Comparison of ENCODE assay signal across 30 mouse cellular contexts in genomic region chr2:144280568-144280967, GRCm38 (mm10). TPM values are rescaled to one million over a fixed set of nuclear protein-coding genes. Genes with fewer than 3 reads are reported as not detected.
A peak's percentile ranks its signal among the peaks of the same experiment; 100 is the strongest.
DNase-seq lines count a peak whose midpoint lies in the region; ATAC-seq and TF ChIP-seq lines count a peak whose summit lies in the region.
"Had no signal": no experiment of that assay in that cellular context is flagged by ENCODE, and none has a peak within 500 bp of the region (broad histone marks: within the 10 kb centered on the region; RNA-seq: fewer than 3 reads in every experiment).

No protein-coding gene starts in this region.

- 0 out of 2 replicates have a peak, but pooled peaks cover 1% of the 10 kb centered on the region for H3K79me2 ChIP-seq in MEL (ENCODE audit: control insufficient read depth, insufficient read depth, low read length, poor library complexity)

- H3K4me2 ChIP-seq in heart, embryonic 16.5 days (ENCODE audit: low read depth, low read length) = no peak overlapping the region
- no peak overlapping the region for H3K4me2 ChIP-seq in heart, embryonic 12.5 days
- H3K4me2 ChIP-seq in kidney, embryonic 14.5 days (replicated peaks; ENCODE audit: low read depth, low read length) = no peak overlapping the region
- H3K4me2 ChIP-seq: embryonic facial prominence, embryonic 13.5 days; embryonic facial prominence, embryonic 15.5 days; forebrain, embryonic 12.5 days had no signal

- TF ChIP-seq RAD21 in MEL (IDR thresholded peaks at IDR 0.05; ENCODE audit: low read depth, low read length) = no peak

- peak overlapping the region; percentile 78 for H3K27ac ChIP-seq in heart, embryonic 16.5 days (ENCODE audit: low read length)
- no peak overlapping the region for H3K27ac ChIP-seq in heart, embryonic 12.5 days (ENCODE audit: poor library complexity, severe bottlenecking)
- H3K27ac ChIP-seq in kidney, embryonic 14.5 days (ENCODE audit: low read depth, low read length) = no peak overlapping the region
- H3K27ac ChIP-seq in MEL (ENCODE audit: control insufficient read depth, low read depth, low read length) = no peak overlapping the region
- peak overlapping the region; percentile 44; the same call in 1 of the 2 replicates for H3K27ac ChIP-seq in bone marrow macrophage, adult 2 months (ENCODE audit: insufficient read depth, low read depth, low read length)
- H3K27ac ChIP-seq in midbrain, embryonic 10.5 days (replicated peaks) = no peak overlapping the region
- H3K27ac ChIP-seq: embryonic facial prominence, embryonic 13.5 days; embryonic facial prominence, embryonic 15.5 days; forebrain, embryonic 10.5 days; forebrain, embryonic 12.5 days had no signal

- H3K9me3 ChIP-seq in heart, embryonic 16.5 days (replicated peaks; ENCODE audit: control insufficient read depth, low read length) = no peaks in the 10 kb centered on the region
- H3K9me3 ChIP-seq in heart, embryonic 12.5 days (replicated peaks) = no peaks in the 10 kb centered on the region
- no peaks in the 10 kb centered on the region for H3K9me3 ChIP-seq in kidney, embryonic 14.5 days (ENCODE audit: control insufficient read depth, low read length)
- no peaks in the 10 kb centered on the region for H3K9me3 ChIP-seq in MEL (replicated peaks; ENCODE audit: insufficient read depth, low read length)
- H3K9me3 ChIP-seq in midbrain, embryonic 10.5 days (replicated peaks) = no peaks in the 10 kb centered on the region
- H3K9me3 ChIP-seq: embryonic facial prominence, embryonic 13.5 days; embryonic facial prominence, embryonic 15.5 days; forebrain, embryonic 10.5 days; forebrain, embryonic 12.5 days had no signal

- TF ChIP-seq CTCF in MEL (IDR thresholded peaks at IDR 0.05 in 2 of 3, conservative IDR thresholded peaks at IDR 0.05 in 1 of 3; ENCODE audit: control insufficient read depth in 1 of 3, insufficient read depth in 1 of 3, low read depth in 2 of 3, low read length in 3 of 3, poor library complexity in 1 of 3, severe bottlenecking in 1 of 3) = no peak
- no peak for TF ChIP-seq CTCF in bone marrow macrophage, adult 2 months (IDR thresholded peaks at IDR 0.05; ENCODE audit: low read depth, low read length)

- no peak for TF ChIP-seq EP300 in MEL (IDR thresholded peaks at IDR 0.05; ENCODE audit: low read depth in 1 of 2, low read length in 2 of 2)

- H3K9ac ChIP-seq in heart, embryonic 16.5 days (ENCODE audit: low read length) = 0 out of 2 replicates have a peak overlapping the region, but pooled peaks have one; percentile 12
- H3K9ac ChIP-seq in heart, embryonic 12.5 days = no peak overlapping the region
- no peak overlapping the region for H3K9ac ChIP-seq in kidney, embryonic 14.5 days (ENCODE audit: low read depth, low read length)
- no peak overlapping the region for H3K9ac ChIP-seq in MEL (ENCODE audit: control insufficient read depth, low read depth, low read length, poor library complexity, severe bottlenecking)
- H3K9ac ChIP-seq: embryonic facial prominence, embryonic 13.5 days; embryonic facial prominence, embryonic 15.5 days; forebrain, embryonic 12.5 days had no signal

- ATAC-seq in heart, embryonic 16.5 days (replicated peaks; ENCODE audit: extremely low read depth, insufficient read depth, low FRiP score) = no peak
- no peak for ATAC-seq in heart, embryonic 12.5 days (ENCODE audit: insufficient number of reproducible peaks, low FRiP score)
- peak; percentile 28 for ATAC-seq in kidney, embryonic 14.5 days (ENCODE audit: low FRiP score, low TSS enrichment)
- ATAC-seq: activated CD4-positive, CD25-positive, alpha-beta regulatory T cell, adult 4 months; forebrain, embryonic 14.5 days; forebrain, embryonic 16.5 days; Patski had no signal

- no peak for DNase-seq in kidney, adult 11 months
- DNase-seq in MEL (ENCODE audit: low read depth, low spot score) = peak; percentile 64
- no peak for DNase-seq in midbrain, embryonic 10.5 days (ENCODE audit: low spot score)
- DNase-seq in lung, postnatal 25 days (ENCODE audit: low spot score) = no peak
- DNase-seq: adrenal gland, adult 8-10 months; adrenal gland, postnatal 14 days; adrenal gland, postnatal 36 days; cerebellum, adult 11 months; cerebellum, adult 18-20 months; cerebellum, adult 8-10 months; cerebellum, adult 9-11 months; cerebellum, postnatal 14 days; cerebellum, postnatal 36 days; embryo, embryonic 11 days had no signal

- H3K36me3 ChIP-seq in heart, embryonic 16.5 days (ENCODE audit: control insufficient read depth, insufficient read depth) = peaks cover 11% of the 10 kb centered on the region
- H3K36me3 ChIP-seq in heart, embryonic 12.5 days = peaks cover 27% of the 10 kb centered on the region
- H3K36me3 ChIP-seq in kidney, embryonic 14.5 days (ENCODE audit: control insufficient read depth, insufficient read depth, low read length) = peaks cover 28% of the 10 kb centered on the region
- H3K36me3 ChIP-seq in MEL (ENCODE audit: control insufficient read depth in 1 of 2, insufficient read depth in 2 of 2, low read length in 2 of 2) = peaks cover 2 to 10% of the 10 kb centered on the region in 2 experiments
- H3K36me3 ChIP-seq in midbrain, embryonic 10.5 days = peaks cover 45% of the 10 kb centered on the region

- TF ChIP-seq POLR2A in MEL (IDR thresholded peaks at IDR 0.05; ENCODE audit: control insufficient read depth in 1 of 2, insufficient read depth in 1 of 2, low read depth in 1 of 2, low read length in 2 of 2, poor library complexity in 1 of 2) = no peak
- no peak for TF ChIP-seq POLR2A in bone marrow macrophage, adult 2 months (IDR thresholded peaks at IDR 0.05; ENCODE audit: borderline replicate concordance, low read depth, low read length)

- H3K4me1 ChIP-seq in heart, embryonic 16.5 days (ENCODE audit: control insufficient read depth, insufficient read depth, low read length) = peaks cover 19% of the 10 kb centered on the region
- H3K4me1 ChIP-seq in heart, embryonic 12.5 days (replicated peaks) = peaks cover 21% of the 10 kb centered on the region
- peaks cover 3% of the 10 kb centered on the region for H3K4me1 ChIP-seq in kidney, embryonic 14.5 days (ENCODE audit: control insufficient read depth, insufficient read depth, low read length)
- H3K4me1 ChIP-seq in MEL (ENCODE audit: control insufficient read depth in 1 of 2, insufficient read depth in 2 of 2, low read length in 2 of 2) = peaks cover 0 to 3% of the 10 kb centered on the region in 2 experiments; a peak in 2 of 4 replicates
- peaks cover 19% of the 10 kb centered on the region for H3K4me1 ChIP-seq in bone marrow macrophage, adult 2 months (ENCODE audit: control insufficient read depth, insufficient read depth, low read length)
- H3K4me1 ChIP-seq in midbrain, embryonic 10.5 days = 0 out of 2 replicates have a peak, but pooled peaks cover 8% of the 10 kb centered on the region
- H3K4me1 ChIP-seq: embryonic facial prominence, embryonic 13.5 days; embryonic facial prominence, embryonic 15.5 days; forebrain, embryonic 12.5 days had no signal

- 85% methylated on average over 3 of the region's 3 CpGs for WGBS in heart, embryonic 16.5 days
- WGBS in heart, embryonic 12.5 days = 75% methylated on average over 3 of the region's 3 CpGs
- WGBS in kidney, embryonic 14.5 days = 51% methylated on average over 3 of the region's 3 CpGs
- WGBS in midbrain, embryonic 10.5 days = 89% methylated on average over 3 of the region's 3 CpGs

- H3K4me3 ChIP-seq in heart, embryonic 16.5 days (ENCODE audit: low read length) = no peak overlapping the region
- H3K4me3 ChIP-seq in heart, embryonic 12.5 days = no peak overlapping the region
- no peak overlapping the region for H3K4me3 ChIP-seq in kidney, embryonic 14.5 days (ENCODE audit: low read length)
- H3K4me3 ChIP-seq in MEL (ENCODE audit: control insufficient read depth in 1 of 2, insufficient read depth in 1 of 2, low read depth in 2 of 2, low read length in 2 of 2) = no peak overlapping the region
- H3K4me3 ChIP-seq in bone marrow macrophage, adult 2 months (ENCODE audit: insufficient read depth, low read length) = no peak overlapping the region
- no peak overlapping the region for H3K4me3 ChIP-seq in midbrain, embryonic 10.5 days
- H3K4me3 ChIP-seq: embryonic facial prominence, embryonic 13.5 days; embryonic facial prominence, embryonic 15.5 days; erythroblast, embryonic 14.5 days; forebrain, embryonic 10.5 days; forebrain, embryonic 12.5 days had no signal

- H3K27me3 ChIP-seq in heart, embryonic 16.5 days (ENCODE audit: control insufficient read depth, insufficient read depth, low read length) = no peaks in the 10 kb centered on the region
- no peaks in the 10 kb centered on the region for H3K27me3 ChIP-seq in heart, embryonic 12.5 days (replicated peaks)
- no peaks in the 10 kb centered on the region for H3K27me3 ChIP-seq in kidney, embryonic 14.5 days (ENCODE audit: control insufficient read depth, insufficient read depth, low read length)
- no peaks in the 10 kb centered on the region for H3K27me3 ChIP-seq in MEL (ENCODE audit: control insufficient read depth in 1 of 2, insufficient read depth in 2 of 2, low read length in 2 of 2)
- H3K27me3 ChIP-seq in midbrain, embryonic 10.5 days (ENCODE audit: low read depth, poor library complexity, severe bottlenecking) = no peaks in the 10 kb centered on the region
- H3K27me3 ChIP-seq: embryonic facial prominence, embryonic 13.5 days; embryonic facial prominence, embryonic 15.5 days; forebrain, embryonic 12.5 days; Patski had no signal

RNA-seq across cellular contexts. Expression of gene Snx5, which starts 9.9 kb away (rescaled TPM):
- polyA plus RNA-seq in heart, embryonic 16.5 days (2015; fragmentation: Nextera tagmentation; extraction: Ambion mirVana) = 79.2 and 95.3 TPM in 2 replicates
- polyA plus RNA-seq in heart, embryonic 12.5 days (2016; fragmentation: Nextera tagmentation; extraction: Ambion mirVana) = 110 TPM in 2 replicates
- 138 and 155 TPM in 2 replicates for polyA plus RNA-seq in kidney, embryonic 14.5 days (2014; fragmentation: Nextera tagmentation; extraction: Ambion mirVana)
- total RNA-seq in MEL (2012; rRNA removed) = 136 and 161 TPM in 2 replicates
- polyA plus RNA-seq in MEL (2012; ENCODE audit: insufficient read depth in 1 of 2, insufficient read length in 2 of 2, low read depth in 1 of 2, low replicate concordance in 2 of 2, missing spikeins in 1 of 2) = 100 to 1,000 TPM; 213 to 835 TPM
- 867 and 1,049 TPM in 2 replicates for polyA plus RNA-seq in bone marrow macrophage, adult 2 months (2012; ENCODE audit: insufficient read depth, insufficient read length, missing spikeins)
- polyA plus RNA-seq in midbrain, embryonic 10.5 days (2016; fragmentation: Nextera tagmentation; extraction: Ambion mirVana) = 102 and 120 TPM in 2 replicates

RNA-seq across cellular contexts. Expression of gene Mgme1, which starts 10.1 kb away (rescaled TPM):
- 26.0 and 28.0 TPM in 2 replicates for polyA plus RNA-seq in heart, embryonic 16.5 days (2015; fragmentation: Nextera tagmentation; extraction: Ambion mirVana)
- polyA plus RNA-seq in heart, embryonic 12.5 days (2016; fragmentation: Nextera tagmentation; extraction: Ambion mirVana) = 21.7 and 22.4 TPM in 2 replicates
- polyA plus RNA-seq in kidney, embryonic 14.5 days (2014; fragmentation: Nextera tagmentation; extraction: Ambion mirVana) = 20.2 and 21.9 TPM in 2 replicates
- total RNA-seq in MEL (2012; rRNA removed) = 14.1 and 16.8 TPM in 2 replicates
- 10 to 100 TPM in 1 of 2 experiments, not detected in 1; 20.3 TPM for polyA plus RNA-seq in MEL (2012; ENCODE audit: insufficient read depth in 1 of 2, insufficient read length in 2 of 2, low read depth in 1 of 2, low replicate concordance in 2 of 2, missing spikeins in 1 of 2)
- 12.2 and 13.2 TPM in 2 replicates for polyA plus RNA-seq in bone marrow macrophage, adult 2 months (2012; ENCODE audit: insufficient read depth, insufficient read length, missing spikeins)
- 22.5 and 26.0 TPM in 2 replicates for polyA plus RNA-seq in midbrain, embryonic 10.5 days (2016; fragmentation: Nextera tagmentation; extraction: Ambion mirVana)

RNA-seq across cellular contexts. Expression of gene Ovol2, which starts 51.4 kb away (rescaled TPM):
- polyA plus RNA-seq in heart, embryonic 16.5 days (2015; fragmentation: Nextera tagmentation; extraction: Ambion mirVana) = 0.14 and 0.76 TPM in 2 replicates
- polyA plus RNA-seq in heart, embryonic 12.5 days (2016; fragmentation: Nextera tagmentation; extraction: Ambion mirVana) = 0.12 and 0.20 TPM in 2 replicates
- 1.8 and 2.1 TPM in 2 replicates for polyA plus RNA-seq in kidney, embryonic 14.5 days (2014; fragmentation: Nextera tagmentation; extraction: Ambion mirVana)
- total RNA-seq in MEL (2012; rRNA removed) = not detected in 2 replicates
- polyA plus RNA-seq in MEL (2012; ENCODE audit: insufficient read depth in 1 of 2, insufficient read length in 2 of 2, low read depth in 1 of 2, low replicate concordance in 2 of 2, missing spikeins in 1 of 2) = not detected
- polyA plus RNA-seq in bone marrow macrophage, adult 2 months (2012; ENCODE audit: insufficient read depth, insufficient read length, missing spikeins) = not detected in 2 replicates
- not detected in 2 replicates for polyA plus RNA-seq in midbrain, embryonic 10.5 days (2016; fragmentation: Nextera tagmentation; extraction: Ambion mirVana)
- total RNA-seq: adrenal gland, adult 18-20 months; adrenal gland, adult 8-10 months; adrenal gland, postnatal 14 days; adrenal gland, postnatal 36 days; common myeloid progenitor, adult 5-6 weeks had no signal
- polyA plus RNA-seq: activated CD4-positive, CD25-positive, alpha-beta regulatory T cell, adult 4 months; C2C12; erythroblast, embryonic 14.5 days; forebrain, embryonic 14.5 days; forebrain, embryonic 16.5 days; Patski had no signal

Comparison
In these comparisons a context has a peak if more than half of its experiments do, and no peak if none do; other contexts are left out.
1. H3K27ac ChIP-seq: peak in heart, embryonic 16.5 days (single experiment) and bone marrow macrophage, adult 2 months (single experiment); none in heart, embryonic 12.5 days (single experiment), kidney, embryonic 14.5 days (single experiment), MEL (single experiment) and midbrain, embryonic 10.5 days (single experiment).